Mouse (Mus musculus): ENCODE results near the gene Alk. TPM values are rescaled to one million over a fixed set of nuclear protein-coding genes. Genes with fewer than 3 reads are reported as not detected.

Gene Alk
- polyA plus RNA-seq, 1 experiment from 2014 or later = 8.3 TPM

DNA sequence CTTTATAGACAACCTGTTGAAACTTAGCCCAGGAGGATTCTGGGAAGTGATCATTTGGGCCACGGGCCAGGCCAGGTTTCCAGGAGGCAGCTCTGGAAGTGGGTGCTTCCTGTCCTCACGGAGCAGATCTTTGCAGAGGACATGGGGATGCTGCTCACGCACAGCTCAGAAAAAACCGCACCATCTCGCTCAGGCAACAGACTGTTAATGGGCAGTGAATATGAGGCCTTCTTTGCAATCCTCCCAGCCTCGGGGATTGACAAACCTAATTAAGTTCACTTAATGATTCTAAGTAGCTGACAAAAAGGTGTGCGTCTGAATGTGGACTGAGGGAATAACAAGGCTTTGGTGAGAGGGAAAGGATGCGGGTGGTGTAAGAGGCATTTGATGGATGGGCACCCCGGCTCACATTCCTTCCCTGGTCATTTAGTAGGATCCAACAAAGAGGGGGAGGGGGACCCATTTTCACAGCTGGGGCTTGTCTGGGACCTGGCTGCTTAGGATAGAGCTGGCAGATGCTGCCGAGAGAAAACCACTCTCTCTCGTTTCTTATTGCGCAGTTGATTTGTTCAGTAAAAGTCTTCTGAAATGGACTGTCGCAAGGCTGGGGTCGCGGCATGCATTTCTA is 650.1 kb downstream of the Alk start:
- no peaks in the 10 kb centered on the region for H3K36me3 ChIP-seq
- H3K9me3 ChIP-seq (replicated peaks) = no peaks in the 10 kb centered on the region
- H3K27me3 ChIP-seq (replicated peaks) = no peaks in the 10 kb centered on the region
- peak overlapping the region; percentile 15; the same call in 1 of the 2 replicates for H3K4me2 ChIP-seq
- WGBS = 48% methylated on average over 15 of the region's 15 CpGs
- no peak overlapping the region for H3K27ac ChIP-seq (replicated peaks)
- H3K9ac ChIP-seq (replicated peaks) = no peak overlapping the region
- no peak overlapping the region for H3K4me3 ChIP-seq (replicated peaks)
- peak; percentile 59 for ATAC-seq (ENCODE audit: low FRiP score)
- H3K4me1 ChIP-seq = peaks cover 10% of the 10 kb centered on the region

DNA sequence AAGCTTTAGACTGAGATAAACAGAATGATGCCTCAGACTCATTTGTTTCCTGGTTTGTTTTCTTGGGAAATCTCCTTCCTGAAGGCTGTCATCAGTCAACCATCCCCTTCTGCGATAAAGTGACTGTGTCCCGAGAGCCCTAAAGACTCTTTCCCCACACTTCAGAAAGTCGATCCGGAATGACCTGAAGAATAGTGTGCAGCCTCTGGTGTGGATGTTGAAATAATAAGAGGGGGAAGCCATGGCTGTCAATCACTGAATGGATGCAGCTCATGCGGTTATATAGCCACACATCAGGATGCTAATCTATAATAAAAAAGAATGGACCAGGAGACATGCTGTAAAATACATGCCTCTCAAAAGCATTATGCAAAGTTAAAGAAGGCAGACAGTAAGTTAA is 653.5 kb downstream of the Alk start:
- H3K36me3 ChIP-seq = no peaks in the 10 kb centered on the region
- ATAC-seq (ENCODE audit: low FRiP score) = no peak
- WGBS = 67% methylated on average over 5 of the region's 5 CpGs
- no peak overlapping the region for H3K9ac ChIP-seq (replicated peaks)
- H3K27me3 ChIP-seq (replicated peaks) = no peaks in the 10 kb centered on the region
- H3K4me3 ChIP-seq (replicated peaks) = no peak overlapping the region
- H3K27ac ChIP-seq (replicated peaks) = no peak overlapping the region
- H3K4me1 ChIP-seq = peaks cover 18% of the 10 kb centered on the region
- no peaks in the 10 kb centered on the region for H3K9me3 ChIP-seq (replicated peaks)
- no peak overlapping the region for H3K4me2 ChIP-seq

DNA sequence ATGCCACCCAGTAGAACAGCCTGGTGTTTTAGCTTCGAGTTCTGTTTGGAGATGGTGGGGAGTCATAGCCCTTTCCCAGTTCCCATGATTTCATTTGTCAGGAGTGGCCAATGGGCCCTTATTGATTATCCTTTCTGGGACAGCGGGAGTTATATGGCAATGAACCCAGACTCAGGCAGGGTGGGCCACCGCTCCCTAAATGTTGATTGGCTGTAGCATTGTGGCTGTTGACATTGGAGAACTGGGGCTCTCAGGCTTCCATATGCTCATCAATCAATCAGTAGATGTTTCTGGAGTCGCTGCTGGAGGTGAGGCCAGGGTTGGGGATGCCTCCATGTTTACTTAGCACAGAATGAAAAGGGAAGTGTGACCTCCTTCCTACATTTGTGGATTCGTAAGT is 655.7 kb downstream of the Alk start:
- Histone ChIP-seq H3K36me3 (no peaks in the 10 kb centered on the region), H3K9me3 (replicated peaks) (no peaks in the 10 kb centered on the region), H3K4me2 (no peak overlapping the region), H3K4me1 (peaks cover 8% of the 10 kb centered on the region), H3K27ac (replicated peaks) (no peak overlapping the region), H3K9ac (replicated peaks) (no peak overlapping the region), H3K4me3 (replicated peaks) (no peak overlapping the region), H3K27me3 (replicated peaks) (no peaks in the 10 kb centered on the region)
- ATAC-seq (ENCODE audit: low FRiP score) = no peak
- 84% methylated on average over 5 of the region's 5 CpGs for WGBS

DNA sequence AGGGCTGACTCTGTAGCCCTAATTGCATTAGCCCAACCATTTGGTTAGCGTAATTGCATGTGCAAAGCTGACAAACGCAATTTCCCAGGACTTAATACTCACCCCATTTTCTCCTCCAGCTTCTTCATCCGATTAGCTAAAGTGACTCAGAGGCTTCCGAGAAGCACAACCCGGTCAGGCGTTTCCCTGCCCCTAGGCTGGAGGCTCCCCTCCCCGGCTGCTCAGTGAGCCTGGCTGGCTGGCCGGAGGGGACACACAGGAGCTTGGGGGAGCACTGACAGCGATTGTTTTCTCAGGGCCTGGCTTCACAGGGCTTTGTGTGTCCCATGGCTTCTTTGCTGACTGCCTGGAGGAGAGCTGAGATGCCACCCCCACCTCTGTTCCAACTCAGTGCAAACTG is 657.0 kb downstream of the Alk start:
- no peaks in the 10 kb centered on the region for H3K36me3 ChIP-seq
- peaks cover 8% of the 10 kb centered on the region for H3K4me1 ChIP-seq
- no peak for ATAC-seq (ENCODE audit: low FRiP score)
- H3K9me3 ChIP-seq (replicated peaks) = no peaks in the 10 kb centered on the region
- no peak overlapping the region for H3K4me3 ChIP-seq (replicated peaks)
- 19% methylated on average over 9 of the region's 9 CpGs for WGBS
- no peak overlapping the region for H3K4me2 ChIP-seq
- H3K27me3 ChIP-seq (replicated peaks) = no peaks in the 10 kb centered on the region
- no peak overlapping the region for H3K27ac ChIP-seq (replicated peaks)
- no peak overlapping the region for H3K9ac ChIP-seq (replicated peaks)

DNA sequence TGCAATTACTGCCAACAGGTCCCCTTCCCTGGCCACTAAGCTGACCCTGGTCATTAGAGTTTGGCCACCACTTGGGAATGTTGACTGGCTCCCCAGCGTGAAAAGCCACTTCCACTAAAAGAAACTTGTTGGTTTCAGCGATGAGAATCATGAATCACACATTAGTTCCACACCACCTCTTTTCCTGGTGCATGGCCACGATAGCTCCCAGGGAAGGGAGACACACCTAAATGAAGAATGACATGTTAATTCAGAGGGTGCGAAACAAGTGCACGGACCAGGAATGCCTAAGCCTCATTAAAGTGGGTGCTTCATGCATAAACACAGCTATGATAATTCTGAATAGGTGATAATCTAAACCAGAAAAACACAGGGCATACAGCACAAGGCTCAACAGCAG is 660.4 kb downstream of the Alk start:
- 55% methylated on average over 5 of the region's 5 CpGs for WGBS

DNA sequence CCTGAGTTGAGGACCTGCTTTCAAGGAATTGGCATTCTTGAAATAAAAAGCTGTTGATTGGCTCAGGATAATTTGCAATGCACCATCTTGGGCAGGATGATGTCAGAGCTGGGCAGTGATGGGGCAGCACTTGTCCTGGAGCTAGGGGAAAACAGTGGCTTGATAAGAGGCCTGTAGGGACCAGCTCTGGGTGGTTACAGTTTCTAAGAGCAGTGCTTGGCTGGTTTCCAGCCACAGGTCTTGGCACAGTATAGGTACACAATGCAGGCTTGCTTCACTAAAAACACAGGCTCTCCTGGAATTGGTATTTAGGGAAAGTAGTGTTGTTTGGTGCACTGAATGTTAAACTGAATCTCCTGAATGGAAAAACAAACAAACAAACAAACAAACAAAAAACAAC is 662.4 kb downstream of the Alk start:
- Histone ChIP-seq H3K36me3 (no peaks in the 10 kb centered on the region), H3K9ac (replicated peaks) (no peak overlapping the region), H3K9me3 (replicated peaks) (no peaks in the 10 kb centered on the region), H3K27me3 (replicated peaks) (no peaks in the 10 kb centered on the region), H3K4me2 (no peak overlapping the region), H3K4me3 (replicated peaks) (no peak overlapping the region), H3K27ac (replicated peaks) (no peak overlapping the region), H3K4me1 (peaks cover under 1% of the 10 kb centered on the region; the same call in 1 of the 2 replicates)
- ATAC-seq (ENCODE audit: low FRiP score) = no peak

More for the DNA sequence above, 660.4 kb downstream of the Alk start:
- Histone ChIP-seq H3K36me3 (no peaks in the 10 kb centered on the region), H3K4me1 (peaks cover 8% of the 10 kb centered on the region), H3K27ac (replicated peaks) (no peak overlapping the region), H3K4me3 (replicated peaks) (no peak overlapping the region), H3K9me3 (replicated peaks) (no peaks in the 10 kb centered on the region), H3K4me2 (no peak overlapping the region), H3K27me3 (replicated peaks) (no peaks in the 10 kb centered on the region), H3K9ac (replicated peaks) (no peak overlapping the region)
- ATAC-seq (ENCODE audit: low FRiP score) = no peak

DNA sequence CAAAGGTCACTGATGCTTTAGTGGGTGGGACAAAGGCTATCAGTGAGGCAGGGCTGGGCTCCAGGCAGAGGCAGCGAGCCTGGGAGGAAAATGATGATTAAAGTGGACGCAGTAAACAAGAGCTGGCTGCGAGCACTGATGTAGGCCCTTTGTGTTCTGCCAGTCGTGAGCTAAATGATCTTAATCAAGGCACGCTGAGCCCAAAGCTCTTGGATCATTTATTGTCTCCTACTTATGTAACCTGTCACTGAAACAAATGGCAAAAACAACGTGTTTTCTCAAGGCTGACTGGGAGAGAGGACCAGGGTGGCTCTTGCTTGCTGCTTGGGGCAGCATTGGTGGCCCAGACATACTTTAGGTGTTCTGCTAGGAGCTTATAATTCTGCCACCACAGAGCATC is 663.0 kb downstream of the Alk start:
- whole genome bisulfite sequencing = 13% methylated on average over 6 of the region's 6 CpGs

DNA sequence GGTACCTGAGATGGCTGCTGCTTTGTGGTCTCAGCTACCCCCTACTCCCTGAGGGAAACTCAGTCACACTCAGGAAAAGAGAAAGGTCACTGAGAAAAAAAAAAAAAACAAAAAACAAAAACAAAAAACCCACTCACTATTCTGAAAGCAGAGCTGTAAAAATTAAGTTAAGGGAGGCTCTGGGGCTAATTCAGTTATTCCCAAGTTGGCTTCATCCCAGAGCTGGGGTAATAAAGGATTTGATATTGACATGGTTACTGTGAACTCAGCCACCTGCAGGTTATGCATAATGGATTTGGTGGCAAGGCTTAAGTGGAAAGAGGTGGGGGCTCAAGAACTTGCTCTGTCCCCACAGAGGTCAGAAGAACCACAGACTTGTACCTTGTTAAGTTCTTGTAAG is 667.7 kb downstream of the Alk start:
- Histone ChIP-seq H3K27ac (replicated peaks) (no peak overlapping the region), H3K9ac (replicated peaks) (no peak overlapping the region), H3K4me3 (replicated peaks) (no peak overlapping the region), H3K4me2 (no peak overlapping the region), H3K9me3 (replicated peaks) (no peaks in the 10 kb centered on the region), H3K4me1 (no peaks in the 10 kb centered on the region), H3K36me3 (no peaks in the 10 kb centered on the region), H3K27me3 (replicated peaks) (no peaks in the 10 kb centered on the region)
- no peak for ATAC-seq (ENCODE audit: low FRiP score)

More for the DNA sequence above, 663.0 kb downstream of the Alk start:
- no peaks in the 10 kb centered on the region for H3K36me3 ChIP-seq
- H3K4me2 ChIP-seq = no peak overlapping the region
- no peaks in the 10 kb centered on the region for H3K4me1 ChIP-seq
- no peak for ATAC-seq (ENCODE audit: low FRiP score)
- H3K9me3 ChIP-seq (replicated peaks) = no peaks in the 10 kb centered on the region
- no peak overlapping the region for H3K27ac ChIP-seq (replicated peaks)
- no peaks in the 10 kb centered on the region for H3K27me3 ChIP-seq (replicated peaks)
- no peak overlapping the region for H3K9ac ChIP-seq (replicated peaks)
- no peak overlapping the region for H3K4me3 ChIP-seq (replicated peaks)

DNA sequence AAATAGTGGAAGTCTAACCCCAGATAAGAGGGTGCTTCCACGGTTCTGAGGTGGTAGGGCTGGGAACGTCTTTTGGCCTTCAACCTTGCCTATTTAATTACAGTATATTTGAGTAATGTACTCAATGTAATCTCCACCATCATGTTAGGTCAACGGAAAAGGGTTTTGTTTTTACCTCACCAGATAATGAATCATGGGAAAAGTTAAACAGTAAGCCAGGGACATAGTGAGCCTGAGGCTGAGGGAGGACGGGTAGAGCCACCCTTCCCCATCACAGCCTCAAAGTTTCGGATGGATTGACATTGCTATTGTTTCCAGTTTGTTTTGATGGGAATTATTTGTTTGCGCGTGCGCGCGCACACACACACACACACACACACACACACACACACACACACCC is 668.6 kb downstream of the Alk start:
- Histone ChIP-seq H3K9ac (replicated peaks) (no peak overlapping the region), H3K27ac (replicated peaks) (no peak overlapping the region), H3K4me1 (no peaks in the 10 kb centered on the region), H3K4me2 (no peak overlapping the region), H3K27me3 (replicated peaks) (no peaks in the 10 kb centered on the region), H3K4me3 (replicated peaks) (no peak overlapping the region), H3K36me3 (no peaks in the 10 kb centered on the region), H3K9me3 (replicated peaks) (no peaks in the 10 kb centered on the region)
- 83% methylated on average over 10 of the region's 10 CpGs for WGBS
- ATAC-seq (ENCODE audit: low FRiP score) = no peak

DNA sequence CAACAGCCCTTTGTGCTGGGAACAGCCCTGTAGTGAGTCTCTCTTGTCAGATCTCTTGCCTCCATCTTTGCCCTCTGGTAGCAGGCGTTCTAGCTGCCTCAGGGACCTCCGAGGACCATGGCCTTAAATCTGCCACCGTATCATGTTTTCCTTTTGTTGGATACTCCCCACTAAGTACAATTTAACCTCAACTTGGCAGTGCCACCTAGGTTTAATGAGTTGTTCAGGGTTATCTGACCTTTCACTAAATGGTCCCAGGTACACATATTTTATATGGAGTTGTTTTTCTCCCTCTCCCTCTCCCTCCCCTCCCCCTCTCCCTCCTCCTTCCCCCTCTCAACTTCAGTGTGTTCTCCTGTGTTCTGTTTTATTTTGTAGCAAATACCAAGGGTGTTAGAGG is 669.1 kb downstream of the Alk start:
- no peak overlapping the region for H3K4me2 ChIP-seq
- H3K27me3 ChIP-seq (replicated peaks) = no peaks in the 10 kb centered on the region
- H3K9me3 ChIP-seq (replicated peaks) = no peaks in the 10 kb centered on the region
- no peaks in the 10 kb centered on the region for H3K4me1 ChIP-seq
- WGBS = 36% methylated on average over 3 of the region's 3 CpGs
- H3K4me3 ChIP-seq (replicated peaks) = no peak overlapping the region
- no peak overlapping the region for H3K9ac ChIP-seq (replicated peaks)
- H3K36me3 ChIP-seq = no peaks in the 10 kb centered on the region
- ATAC-seq (ENCODE audit: low FRiP score) = no peak
- no peak overlapping the region for H3K27ac ChIP-seq (replicated peaks)

DNA sequence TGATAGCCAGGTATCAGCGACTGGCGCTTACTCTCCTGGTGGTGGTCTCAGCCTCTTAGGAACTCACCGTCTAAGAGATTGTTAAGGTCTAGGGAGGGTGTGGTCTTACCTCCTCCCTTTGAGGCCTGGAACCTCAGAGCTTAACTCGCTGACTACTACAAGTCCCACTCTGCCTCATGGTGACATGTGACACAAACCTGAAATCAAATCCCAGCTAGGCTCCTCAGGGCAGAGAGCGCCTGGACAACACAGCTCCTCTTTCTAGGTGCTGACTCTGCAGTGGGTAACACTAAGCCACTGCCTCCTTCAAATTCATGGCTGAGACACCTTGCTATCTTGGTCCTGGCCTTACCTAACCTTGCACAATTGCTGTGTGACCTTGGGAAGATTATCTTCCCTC is 689.5 kb downstream of the Alk start:
- H3K36me3 ChIP-seq = no peaks in the 10 kb centered on the region
- H3K27me3 ChIP-seq (replicated peaks) = no peaks in the 10 kb centered on the region
- H3K4me2 ChIP-seq = no peak overlapping the region
- H3K9ac ChIP-seq (replicated peaks) = no peak overlapping the region
- no peaks in the 10 kb centered on the region for H3K9me3 ChIP-seq (replicated peaks)
- 89% methylated on average over 5 of the region's 5 CpGs for whole genome bisulfite sequencing
- H3K27ac ChIP-seq (replicated peaks) = no peak overlapping the region
- ATAC-seq (ENCODE audit: low FRiP score) = no peak
- H3K4me1 ChIP-seq = no peaks in the 10 kb centered on the region
- H3K4me3 ChIP-seq (replicated peaks) = no peak overlapping the region

DNA sequence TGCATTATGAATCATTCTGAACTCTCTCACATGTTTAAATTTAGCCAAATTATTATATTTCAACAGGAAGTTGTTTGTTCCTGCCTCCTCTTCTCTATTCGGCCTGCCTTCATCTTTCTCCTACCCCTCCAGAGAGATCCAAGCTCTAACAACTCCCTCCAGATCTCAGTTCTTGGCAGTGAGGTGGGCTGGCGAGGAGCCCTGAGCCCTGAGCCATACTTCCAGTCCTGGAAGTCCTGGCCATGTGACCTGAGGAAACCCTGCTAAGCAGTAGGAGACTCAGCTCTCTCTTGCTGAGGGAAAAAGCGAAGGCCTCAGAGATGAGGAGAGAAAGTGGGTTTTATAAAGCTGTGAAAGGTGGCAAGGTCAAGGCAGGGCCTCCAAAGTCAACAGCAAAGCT is 689.9 kb downstream of the Alk start:
- H3K27me3 ChIP-seq (replicated peaks) = no peaks in the 10 kb centered on the region
- no peak overlapping the region for H3K4me2 ChIP-seq
- no peak overlapping the region for H3K9ac ChIP-seq (replicated peaks)
- no peaks in the 10 kb centered on the region for H3K4me1 ChIP-seq
- H3K27ac ChIP-seq (replicated peaks) = no peak overlapping the region
- WGBS = 82% methylated on average over 3 of the region's 3 CpGs
- no peak for ATAC-seq (ENCODE audit: low FRiP score)
- no peaks in the 10 kb centered on the region for H3K36me3 ChIP-seq
- no peaks in the 10 kb centered on the region for H3K9me3 ChIP-seq (replicated peaks)
- no peak overlapping the region for H3K4me3 ChIP-seq (replicated peaks)

DNA sequence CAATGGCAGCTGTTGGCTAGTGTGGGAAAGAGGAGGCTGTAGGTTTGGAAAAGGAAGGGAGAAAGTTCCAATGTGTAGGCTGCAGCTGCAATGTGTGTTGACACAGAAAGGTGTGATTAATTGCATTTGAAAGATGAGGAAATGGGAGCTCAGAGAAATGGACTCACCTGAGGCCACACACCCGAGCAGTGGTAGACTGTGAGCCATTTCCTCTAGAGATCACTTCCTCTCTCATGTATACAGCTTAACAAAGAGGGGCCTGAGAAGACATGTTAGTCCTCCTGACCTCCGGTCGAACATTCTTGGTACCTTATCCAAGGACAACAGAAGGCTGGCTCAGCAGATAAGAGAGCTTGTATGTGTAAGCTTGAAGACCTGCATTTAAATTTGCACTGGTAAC is 691.2 kb downstream of the Alk start:
- H3K4me1 ChIP-seq = no peaks in the 10 kb centered on the region
- no peak overlapping the region for H3K4me3 ChIP-seq (replicated peaks)
- H3K27me3 ChIP-seq (replicated peaks) = no peaks in the 10 kb centered on the region
- no peaks in the 10 kb centered on the region for H3K36me3 ChIP-seq
- no peaks in the 10 kb centered on the region for H3K9me3 ChIP-seq (replicated peaks)
- H3K4me2 ChIP-seq = no peak overlapping the region
- H3K27ac ChIP-seq (replicated peaks) = no peak overlapping the region
- H3K9ac ChIP-seq (replicated peaks) = no peak overlapping the region
- WGBS = 75% methylated on average over 3 of the region's 3 CpGs
- ATAC-seq (ENCODE audit: low FRiP score) = no peak

Data from neural tube, embryonic 15.5 days (tissue).